Mouse (Mus musculus) thymus, adult 2 months (tissue): Measurements from ENCODE around the gene Arpc2. TPM values are rescaled to one million over a fixed set of nuclear protein-coding genes. Genes with fewer than 3 reads are reported as not detected.

Experiments
- DNase-seq: peaks from one replicate; pipeline ENCODE4 v3.0.0; 2021
- H3K27ac ChIP-seq: fragments of 200-500 bp; 2 replicates; pipeline ENCODE4 v1.5.1; 2012; ENCODE audit warnings: low read length, control low read depth; ENCODE audit not compliant: control insufficient read depth, insufficient read depth
- H3K27me3 ChIP-seq: fragments of 200-500 bp; 2 replicates; pipeline ENCODE4 v1.6.1; 2012; ENCODE audit warnings: mild to moderate bottlenecking, low read length, moderate library complexity, mixed read lengths; ENCODE audit not compliant: control insufficient read depth, insufficient read depth
- H3K36me3 ChIP-seq: fragments of 200-500 bp; 2 replicates; pipeline ENCODE4 v1.6.1; 2012; ENCODE audit warnings: mild to moderate bottlenecking, low read length, moderate library complexity; ENCODE audit not compliant: control insufficient read depth, insufficient read depth
- H3K4me1 ChIP-seq: fragments of 200-500 bp; replicated peaks from 2 replicates; pipeline ENCODE4 v1.6.1; 2012; ENCODE audit warnings: low read length; ENCODE audit not compliant: control insufficient read depth, insufficient read depth
- H3K4me3 ChIP-seq: fragments of 200-500 bp; 2 replicates; pipeline ENCODE4 v1.5.1; 2012; ENCODE audit warnings: mild to moderate bottlenecking, low read length, control low read depth, moderate library complexity; ENCODE audit not compliant: control insufficient read depth, insufficient read depth
- CTCF ChIP-seq: fragments of 200-500 bp; IDR thresholded peaks from 2 replicates; pipeline ENCODE4 v1.5.1; 2012; ENCODE audit warnings: mild to moderate bottlenecking, control low read depth, low read length, moderate library complexity, borderline replicate concordance; ENCODE audit not compliant: control insufficient read depth, poor library complexity, insufficient read depth; ENCODE audit errors: extremely low read depth
- POLR2A ChIP-seq: fragments of 200-500 bp; IDR thresholded peaks from 2 replicates; pipeline ENCODE4 v1.6.1; 2012; ENCODE audit warnings: mild to moderate bottlenecking, low read length, control low read depth, moderate library complexity; ENCODE audit not compliant: control insufficient read depth, poor library complexity, insufficient read depth; ENCODE audit errors: extremely low read depth
- WGBS: fragments of 180-500 bp; shearing (Covaris S2); methylation state at CpG from one replicate; pipeline ENCODE4 v1.1.7; 2018; 5-methylcytosine and 5-hydroxymethylcytosine counted together
- polyA plus RNA-seq: library from polyadenylated mRNA; depleted of rRNA; stranded (reverse); fragments of >200 nt; gene quantifications from 2 replicates; pipeline ENCODE4 v1.2.3, GENCODE M21; 2012

Arpc2 gene
- polyA plus RNA-seq, 1 experiment = 263 TPM

GRCm38 (mm10) chr1:74298996-74299395 is 63.1 kb downstream of the Arpc2 start:
- Histone ChIP-seq H3K36me3 (no peaks in the 10 kb centered on the region), H3K27ac (no peak overlapping the region), H3K4me3 (no peak overlapping the region), H3K27me3 (no peaks in the 10 kb centered on the region; the same call in 1 of the 2 replicates), H3K4me1 (peaks cover 15% of the 10 kb centered on the region)
- 88% methylated on average over 5 of the region's 5 CpGs for WGBS
- TF ChIP-seq CTCF (no peak), POLR2A (no peak)
- no peak for DNase-seq

GRCm38 (mm10) chr1:74300347-74301110 is 64.6 kb downstream of the Arpc2 start:
- TF ChIP-seq CTCF (no peak), POLR2A (no peak)
- WGBS = 84% methylated on average over 6 of the region's 6 CpGs
- Histone ChIP-seq H3K36me3 (no peaks in the 10 kb centered on the region), H3K4me3 (no peak overlapping the region), H3K4me1 (peaks cover 17% of the 10 kb centered on the region), H3K27ac (no peak overlapping the region), H3K27me3 (no peaks in the 10 kb centered on the region; the same call in 1 of the 2 replicates)
- DNase-seq = no peak

GRCm38 (mm10) chr1:74302229-74302628 is 66.3 kb downstream of the Arpc2 start:
- DNase-seq = no peak
- TF ChIP-seq POLR2A (no peak), CTCF (no peak)
- 93% methylated on average over 7 of the region's 7 CpGs for WGBS
- Histone ChIP-seq H3K27ac (no peak overlapping the region), H3K27me3 (no peaks in the 10 kb centered on the region; the same call in 1 of the 2 replicates), H3K36me3 (no peaks in the 10 kb centered on the region), H3K4me3 (no peak overlapping the region), H3K4me1 (peaks cover 13% of the 10 kb centered on the region)

GRCm38 (mm10) chr1:74302835-74303234 is 67.0 kb downstream of the Arpc2 start:
- H3K4me1 ChIP-seq = peaks cover 15% of the 10 kb centered on the region
- DNase-seq = no peak
- TF ChIP-seq POLR2A (no peak), CTCF (no peak)
- WGBS = 83% methylated on average over 2 of the region's 2 CpGs
- no peaks in the 10 kb centered on the region for H3K36me3 ChIP-seq
- H3K27ac ChIP-seq = no peak overlapping the region
- H3K27me3 ChIP-seq = no peaks in the 10 kb centered on the region; the same call in 1 of the 2 replicates
- no peak overlapping the region for H3K4me3 ChIP-seq

GRCm38 (mm10) chr1:74303509-74304338 is 67.8 kb downstream of the Arpc2 start:
- H3K27me3 ChIP-seq = no peaks in the 10 kb centered on the region; the same call in 1 of the 2 replicates
- H3K36me3 ChIP-seq = no peaks in the 10 kb centered on the region
- peak; percentile 31 for DNase-seq
- WGBS = 1% methylated on average over 56 of the region's 56 CpGs
- peaks cover 22% of the 10 kb centered on the region for H3K4me1 ChIP-seq
- no peak overlapping the region for H3K27ac ChIP-seq
- 0 out of 2 replicates have a peak, but pooled peaks have one; percentile 50 for TF ChIP-seq CTCF
- TF ChIP-seq POLR2A = no peak
- peak overlapping the region; percentile 58 for H3K4me3 ChIP-seq

- H3K4me3 ChIP-seq = peak overlapping the region; percentile 58
- peaks cover 22% of the 10 kb centered on the region for H3K4me1 ChIP-seq
- H3K27me3 ChIP-seq = no peaks in the 10 kb centered on the region; the same call in 1 of the 2 replicates
- no peak overlapping the region for H3K27ac ChIP-seq
- 21% methylated on average over 12 of the region's 12 CpGs for WGBS
- no peak for TF ChIP-seq CTCF
- TF ChIP-seq POLR2A = no peak
- no peak for DNase-seq
- H3K36me3 ChIP-seq = no peaks in the 10 kb centered on the region
Measured at GRCm38 (mm10) chr1:74304339-74304790, 68.5 kb downstream of the Arpc2 start.
